Mouse (Mus musculus): ENCODE measurements around the gene Cmtm6. TPM values are rescaled to one million over a fixed set of nuclear protein-coding genes. Genes with fewer than 3 reads are reported as not detected.
"Not testable (repeated sequence)": the region's sequence is repeated elsewhere in the genome, so short reads cannot be mapped to it uniquely, and the experiment has no call there.

Gene Cmtm6
- 18.4 and 23.9 TPM in 2 replicates for polyA plus RNA-seq (2012; rRNA removed)

DNA sequence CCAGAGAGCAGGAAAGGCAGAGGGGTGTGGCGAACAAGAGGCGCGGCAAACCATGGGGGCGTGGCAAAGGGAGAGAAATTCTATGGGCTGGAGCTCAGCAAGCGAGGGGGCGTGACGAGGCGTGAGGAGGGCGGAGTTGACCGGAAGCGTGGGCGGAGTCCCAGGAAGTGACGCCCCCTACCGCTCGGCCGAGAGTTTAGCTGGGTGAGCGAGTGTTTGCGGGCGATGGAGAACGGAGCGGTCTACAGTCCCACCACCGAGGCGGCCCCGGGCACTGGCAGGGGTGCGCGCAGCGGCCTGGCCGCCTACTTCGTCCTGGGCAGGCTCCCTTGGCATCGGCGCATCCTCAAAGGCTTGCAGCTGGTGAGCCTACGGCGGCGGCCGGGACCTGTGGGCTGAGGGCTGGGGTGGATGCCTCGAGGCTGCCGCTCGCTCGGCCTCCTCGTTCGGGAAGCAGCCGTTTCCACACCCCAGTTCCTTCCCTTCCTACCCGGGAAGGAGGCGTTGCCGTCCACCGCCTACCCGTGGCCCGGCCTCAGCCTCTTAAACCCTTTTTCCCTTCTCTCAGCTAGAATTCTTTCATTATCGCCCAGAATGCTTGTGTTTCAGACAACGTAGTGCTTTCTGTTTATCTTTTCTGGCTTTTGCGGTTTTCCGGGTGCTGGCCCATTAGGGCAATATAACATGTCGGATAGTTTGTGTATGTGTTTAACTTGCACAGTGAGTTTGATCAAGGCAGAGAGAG, at the start of gene Cmtm6:
Gene Cmtm6, plus strand, starts transcription at position 106 of the 745 bp plus-strand sequence.
- peak; percentile 91 to 96 for DNase-seq (ENCODE audit: extremely low spot score in 1 of 2, low spot score in 1 of 2)

- DNase-seq (ENCODE audit: extremely low spot score in 1 of 2, low spot score in 1 of 2) = no peak
Measured at GRCm38 (mm10) chr9:114682193-114682592, 48.7 kb upstream of the Cmtm6 start.

DNA sequence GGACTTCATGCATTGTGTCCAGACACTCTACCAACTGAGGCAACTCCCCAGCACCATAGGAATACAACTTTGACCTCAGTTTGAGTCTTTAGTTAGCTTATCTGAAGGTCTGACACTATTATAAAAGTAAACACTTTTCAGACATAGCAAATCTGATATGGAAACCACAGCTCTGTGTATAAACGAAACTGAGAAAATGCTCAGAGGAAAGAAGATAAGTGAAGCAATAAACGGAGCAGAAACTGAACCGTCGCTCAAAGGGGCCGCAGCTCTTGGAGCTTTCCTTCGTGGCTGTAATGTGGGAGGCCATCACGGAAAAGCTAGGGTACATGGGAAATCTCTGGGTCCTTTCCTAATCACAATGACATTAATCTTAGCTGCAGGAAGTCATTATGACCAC, 44.7 kb upstream of the Cmtm6 start:
- DNase-seq (ENCODE audit: extremely low spot score in 1 of 2, low spot score in 1 of 2) = no peak

- DNase-seq (ENCODE audit: extremely low spot score in 1 of 2, low spot score in 1 of 2) = peak in 1 of 2 experiments; percentile 53
Measured at GRCm38 (mm10) chr9:114687639-114688038, 43.3 kb upstream of the Cmtm6 start.

GRCm38 (mm10) chr9:114688252-114688952, 42.5 kb upstream of the Cmtm6 start, which contains the start of gene Dync1li1:
Dync1li1 (plus strand) TSS chr9:114688790.
- DNase-seq (ENCODE audit: extremely low spot score in 1 of 2, low spot score in 1 of 2) = peak; percentile 93 to 98

DNA sequence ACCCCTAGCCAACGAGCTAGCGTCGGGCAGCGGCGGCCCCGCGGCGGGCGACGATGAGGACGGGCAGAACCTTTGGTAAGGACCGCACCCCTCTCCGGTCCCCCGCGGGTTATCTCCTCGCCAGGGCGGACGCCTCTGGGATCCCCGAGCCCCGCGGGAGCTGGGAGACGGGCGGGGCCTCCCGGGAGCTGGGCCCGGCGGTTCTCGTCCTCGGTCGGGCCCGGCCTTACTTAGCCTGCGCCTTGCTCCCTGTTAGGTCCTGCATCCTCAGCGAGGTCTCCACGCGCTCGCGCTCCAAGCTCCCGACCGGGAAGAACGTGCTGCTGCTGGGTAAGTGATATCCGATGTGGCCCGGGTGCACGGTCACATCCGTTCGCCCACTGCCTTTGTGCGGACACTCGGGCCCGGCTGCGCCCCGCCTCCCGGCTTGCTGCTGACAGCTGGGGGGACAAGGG, 41.9 kb upstream of the Cmtm6 start:
- peak in 1 of 2 experiments; percentile 28 for DNase-seq (ENCODE audit: extremely low spot score in 1 of 2, low spot score in 1 of 2)

DNA sequence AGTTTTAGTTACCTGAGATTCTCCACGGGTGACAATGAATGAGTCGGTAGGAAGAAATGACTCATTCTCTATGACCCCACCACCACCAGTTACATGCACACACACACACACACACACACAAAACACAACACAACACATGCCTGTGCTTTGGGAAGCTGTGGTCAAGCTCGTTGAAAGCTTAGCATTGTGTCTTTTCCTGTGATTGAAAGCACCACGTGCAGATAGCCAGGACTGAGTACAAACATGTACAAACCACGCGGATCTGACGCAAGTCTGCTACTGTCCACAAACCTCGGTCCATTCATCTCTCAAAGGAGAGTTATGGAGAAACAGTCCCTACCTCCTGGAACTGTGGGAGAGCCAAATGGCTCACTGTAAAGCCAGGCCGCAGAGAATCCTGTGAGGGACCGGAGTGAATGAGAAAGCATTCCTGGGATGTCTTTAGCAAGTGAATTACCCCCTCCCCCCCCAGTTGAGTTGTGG, 40.8 kb upstream of the Cmtm6 start:
- no peak for DNase-seq (ENCODE audit: extremely low spot score in 1 of 2, low spot score in 1 of 2)

DNA sequence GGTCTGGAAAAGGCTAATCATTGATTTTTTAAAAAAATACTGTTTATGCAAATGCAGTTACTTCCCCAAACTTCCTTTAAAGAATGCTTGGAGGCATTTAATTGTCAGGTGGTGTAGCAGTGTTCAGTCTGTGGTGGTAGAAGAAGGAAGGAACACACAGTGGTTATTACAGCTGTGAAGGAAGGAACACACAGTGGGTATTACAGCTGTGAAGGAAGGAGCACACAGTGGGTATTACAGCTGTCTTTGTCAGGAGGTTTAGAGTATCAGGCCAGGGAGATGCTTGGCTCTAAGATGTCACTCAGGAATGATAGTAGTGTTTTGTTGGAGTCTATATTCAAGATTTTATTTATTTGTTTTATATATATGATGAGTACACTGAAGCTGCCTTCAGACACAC, 39.8 kb upstream of the Cmtm6 start:
- no peak for DNase-seq (ENCODE audit: extremely low spot score in 1 of 2, low spot score in 1 of 2)

- DNase-seq (ENCODE audit: extremely low spot score in 1 of 2, low spot score in 1 of 2) = not testable (repeated sequence)
Measured at GRCm38 (mm10) chr9:114695662-114696061, 35.3 kb upstream of the Cmtm6 start.

DNA sequence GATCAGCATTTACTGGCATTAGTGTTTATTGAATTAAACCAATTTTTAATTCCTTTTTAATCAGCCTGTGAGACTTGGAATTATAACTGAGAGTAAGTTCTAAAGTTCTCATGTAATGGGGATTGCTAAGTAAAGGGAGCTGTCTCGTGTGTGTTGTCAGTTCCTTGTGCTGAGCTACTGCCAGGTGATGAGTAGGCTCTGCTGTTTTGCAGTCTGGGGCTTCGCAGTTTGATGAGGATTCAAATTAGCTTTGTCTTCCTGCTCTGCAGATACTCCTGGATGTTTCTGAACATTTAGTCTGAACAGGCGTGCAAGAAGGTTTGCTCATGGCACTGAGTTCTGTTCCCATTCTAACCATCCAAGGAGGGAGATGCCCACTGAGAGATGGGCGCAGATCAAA, 33.8 kb upstream of the Cmtm6 start:
- DNase-seq (ENCODE audit: extremely low spot score in 1 of 2, low spot score in 1 of 2) = peak in 1 of 2 experiments; percentile 50

- DNase-seq (ENCODE audit: extremely low spot score in 1 of 2, low spot score in 1 of 2) = peak; percentile 30 to 45
Measured at GRCm38 (mm10) chr9:114697926-114698325, 33.0 kb upstream of the Cmtm6 start.

GRCm38 (mm10) chr9:114699262-114699661, 31.7 kb upstream of the Cmtm6 start:
- no peak for DNase-seq (ENCODE audit: extremely low spot score in 1 of 2, low spot score in 1 of 2)

DNA sequence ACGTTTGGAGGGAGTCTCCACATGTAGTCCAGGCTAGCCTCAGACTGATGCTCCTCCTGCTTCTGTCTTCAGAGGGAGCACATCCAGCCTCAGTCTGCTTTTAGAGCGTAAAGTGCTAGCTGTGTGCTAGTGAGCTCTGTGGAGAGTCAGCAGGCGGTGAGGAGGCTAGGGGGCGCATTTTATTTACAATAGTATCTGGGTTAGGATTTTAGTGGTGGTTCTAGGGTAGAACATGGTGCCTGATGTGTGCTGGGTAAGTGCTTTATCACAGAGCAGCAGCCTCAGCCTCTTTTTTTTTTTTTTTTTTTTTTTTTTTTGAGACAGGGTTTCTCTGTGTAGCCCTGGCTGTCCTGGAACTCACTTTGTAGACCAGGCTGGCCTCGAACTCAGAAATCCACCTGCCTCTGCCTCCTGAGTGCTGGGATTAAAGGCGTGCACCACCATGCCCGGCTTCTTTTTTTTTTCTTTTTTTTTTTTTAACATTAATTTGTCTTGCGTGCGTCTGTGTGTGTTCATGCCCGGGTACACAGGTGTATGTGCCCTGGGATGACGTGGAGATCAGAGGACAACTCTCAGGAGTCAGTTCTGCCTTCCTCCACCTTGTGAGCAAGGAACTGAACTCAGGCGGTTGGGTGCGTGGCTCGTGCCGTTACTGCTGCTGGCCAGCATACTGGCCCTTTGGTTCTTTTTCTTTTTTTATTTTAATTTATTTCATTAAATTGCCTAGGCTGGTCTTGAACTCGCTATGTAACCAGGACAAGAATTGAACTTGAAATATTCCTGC, 30.8 kb upstream of the Cmtm6 start:
- no peak for DNase-seq (ENCODE audit: extremely low spot score in 1 of 2, low spot score in 1 of 2)

GRCm38 (mm10) chr9:114701031-114701430, 29.9 kb upstream of the Cmtm6 start:
- no peak for DNase-seq (ENCODE audit: extremely low spot score in 1 of 2, low spot score in 1 of 2)

GRCm38 (mm10) chr9:114701921-114702320, 29.0 kb upstream of the Cmtm6 start:
- DNase-seq (ENCODE audit: extremely low spot score in 1 of 2, low spot score in 1 of 2) = no peak

- DNase-seq (ENCODE audit: extremely low spot score in 1 of 2, low spot score in 1 of 2) = no peak
Measured at GRCm38 (mm10) chr9:114707805-114708204, 23.1 kb upstream of the Cmtm6 start.

DNA sequence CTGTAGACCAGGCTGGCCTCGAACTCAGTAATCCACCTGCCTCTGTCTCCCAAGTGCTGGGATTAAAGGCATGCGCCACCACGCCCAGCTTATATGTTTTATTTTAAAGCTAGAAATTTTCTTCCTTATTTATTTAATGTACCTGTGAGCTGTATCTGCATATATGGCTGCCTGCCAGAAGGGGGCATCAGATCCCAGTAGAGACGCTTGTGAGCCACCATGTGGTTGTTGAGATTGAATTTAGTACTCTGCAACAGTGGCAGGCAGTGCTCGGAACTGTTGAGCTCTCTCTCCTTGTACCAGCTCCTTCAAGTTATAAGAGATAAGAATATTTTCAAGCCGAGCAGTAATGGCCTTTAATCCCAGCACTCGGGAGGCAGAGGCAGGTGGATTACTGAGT, 20.6 kb upstream of the Cmtm6 start:
- peak in 1 of 2 experiments; percentile 50 for DNase-seq (ENCODE audit: extremely low spot score in 1 of 2, low spot score in 1 of 2)

GRCm38 (mm10) chr9:114713481-114713880, 17.4 kb upstream of the Cmtm6 start:
- DNase-seq (ENCODE audit: extremely low spot score in 1 of 2, low spot score in 1 of 2) = no peak

DNA sequence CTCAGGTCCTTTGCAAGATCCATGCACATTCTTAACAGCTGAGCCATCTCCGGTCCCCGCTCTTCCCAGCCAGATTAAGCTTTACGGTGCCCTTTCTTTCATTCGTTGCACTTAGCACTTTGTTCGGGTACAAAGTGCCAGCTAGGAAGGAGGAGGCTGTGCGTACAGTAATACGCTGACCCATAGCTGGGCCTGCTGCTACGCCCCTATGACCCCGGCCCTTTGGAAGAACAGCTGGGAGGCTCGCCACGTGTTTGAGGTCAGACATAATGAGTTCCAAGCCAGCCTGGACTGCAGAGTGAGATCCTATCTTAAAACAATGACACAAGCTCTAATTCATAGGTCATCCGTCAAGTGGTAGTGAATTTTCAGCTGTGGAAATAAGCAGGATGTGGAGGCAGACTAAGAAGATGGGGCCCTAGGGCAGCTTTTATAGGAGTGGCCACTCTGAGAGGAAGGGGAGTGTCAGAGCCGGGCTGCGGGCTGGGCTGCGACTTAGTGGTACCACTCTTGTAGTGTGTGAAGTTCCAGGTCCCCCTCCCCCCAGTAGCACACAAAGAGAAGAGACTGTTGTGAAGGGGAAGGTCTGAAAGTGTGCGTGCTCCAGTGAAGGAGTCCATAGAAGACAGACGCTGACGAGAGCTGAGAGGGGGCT, 14.1 kb upstream of the Cmtm6 start:
- DNase-seq (ENCODE audit: extremely low spot score in 1 of 2, low spot score in 1 of 2) = no peak

DNA sequence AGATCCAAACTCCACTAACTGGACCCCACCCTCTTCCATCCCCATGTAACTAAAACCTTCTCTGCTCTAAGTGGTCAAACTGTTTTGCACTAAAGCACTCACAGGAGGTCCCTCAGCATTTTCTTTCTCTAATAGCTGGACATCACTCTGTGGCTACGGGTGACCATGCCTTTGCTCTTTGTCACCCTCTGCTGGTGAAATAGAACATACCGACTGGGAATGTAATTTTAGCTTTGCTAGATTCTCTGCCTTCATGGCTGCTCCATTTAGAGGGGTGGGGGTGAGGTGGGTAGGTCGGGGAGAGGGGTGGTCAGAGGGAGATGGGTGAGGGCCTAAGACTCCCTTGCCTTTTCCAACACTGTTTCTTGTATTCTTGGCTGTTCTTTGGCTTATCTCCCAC, 3.6 kb upstream of the Cmtm6 start:
- peak in 1 of 2 experiments; percentile 63 for DNase-seq (ENCODE audit: extremely low spot score in 1 of 2, low spot score in 1 of 2)
